ENCODE assay signal across 8 mouse cellular contexts in the genomic region with DNA sequence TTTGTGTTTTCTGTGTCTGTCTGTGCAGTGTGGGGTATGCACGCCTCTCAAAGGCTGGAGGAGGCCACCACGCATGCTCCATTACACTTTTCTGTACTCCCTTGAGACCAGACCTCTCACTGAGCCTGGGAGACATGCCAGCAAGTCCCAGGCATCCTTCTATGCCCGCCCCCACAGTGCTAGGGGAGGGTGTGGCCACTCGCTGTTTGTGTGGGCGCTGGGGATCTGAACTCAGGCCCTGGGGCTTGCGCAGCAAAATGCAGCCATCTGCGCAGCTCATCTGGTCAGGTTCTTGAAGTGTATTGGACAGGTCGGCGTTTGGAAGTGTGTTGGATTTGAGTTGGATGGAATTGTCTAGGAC. TPM values are rescaled to one million over a fixed set of nuclear protein-coding genes. Genes with fewer than 3 reads are reported as not detected.
A peak's percentile ranks its signal among the peaks of the same experiment; 100 is the strongest.
DNase-seq lines count a peak whose midpoint lies in the region; ATAC-seq lines count a peak whose summit lies in the region.

No protein-coding gene starts in this region.

- H3K4me2 ChIP-seq in midbrain, embryonic 14.5 days (ENCODE audit: low read length) = peak overlapping the region; percentile 89

- ATAC-seq in midbrain, embryonic 14.5 days (ENCODE audit: low FRiP score, low TSS enrichment) = no peak

- 86% methylated on average over 9 of the region's 9 CpGs for WGBS in midbrain, embryonic 14.5 days

- intact Hi-C loops in heart, postnatal 10 days (cut with DNase I) = no loop called here

- no peak overlapping the region for H3K4me3 ChIP-seq in midbrain, embryonic 14.5 days (replicated peaks; ENCODE audit: low read depth, low read length)

- H3K9me3 ChIP-seq in midbrain, embryonic 14.5 days (ENCODE audit: control insufficient read depth, low read length) = no peaks in the 10 kb centered on the region

- peak overlapping the region; percentile 23; the same call in 1 of the 2 replicates for H3K9ac ChIP-seq in midbrain, embryonic 14.5 days (replicated peaks; ENCODE audit: low read length)

- H3K4me1 ChIP-seq in midbrain, embryonic 14.5 days (ENCODE audit: control insufficient read depth, insufficient read depth, low read length) = peaks cover 65% of the 10 kb centered on the region

- H3K27me3 ChIP-seq in midbrain, embryonic 14.5 days (ENCODE audit: control insufficient read depth, insufficient read depth, low read length) = no peaks in the 10 kb centered on the region

- no peak overlapping the region for H3K27ac ChIP-seq in midbrain, embryonic 14.5 days (replicated peaks; ENCODE audit: low read depth, low read length)

- no peaks in the 10 kb centered on the region for H3K36me3 ChIP-seq in midbrain, embryonic 14.5 days (ENCODE audit: control insufficient read depth, insufficient read depth, low read length)

- peak; percentile 58 for DNase-seq in adrenal gland, adult 2 months
- DNase-seq in adrenal gland, postnatal 4 days (ENCODE audit: low spot score in 2 of 2) = no peak
- DNase-seq in urinary bladder, postnatal 14 days (ENCODE audit: low spot score) = peak; percentile 60
- DNase-seq in urinary bladder, adult 18-20 months (ENCODE audit: low spot score in 2 of 2) = no peak
- DNase-seq in heart, postnatal 10 days = peak; percentile 68 to 72
- peak; percentile 70 to 74 for DNase-seq in layer of hippocampus, adult 8-10 months (ENCODE audit: low spot score in 2 of 2)
- DNase-seq in midbrain, embryonic 14.5 days = no peak
- DNase-seq in thymus, postnatal 36 days = peak; percentile 49 to 63

RNA-seq across cellular contexts. Expression of a gene that starts 2.5 kb away (rescaled TPM):
- total RNA-seq in adrenal gland, adult 2 months (2021) = 1,000 to 10,000 TPM; 1,081 to 1,299 TPM
- polyA plus RNA-seq in adrenal gland, adult 2 months (2012; rRNA removed) = 1,236 and 1,342 TPM in 2 replicates
- 100 to 1,000 TPM; 671 to 696 TPM for total RNA-seq in adrenal gland, postnatal 4 days (2021)
- 100 to 1,000 TPM; 806 to 812 TPM for total RNA-seq in heart, postnatal 10 days (2021)
- total RNA-seq in layer of hippocampus, adult 8-10 months (2022) = 1,000 to 10,000 TPM; 1,389 to 1,663 (median 1,484) TPM
- polyA plus RNA-seq in midbrain, embryonic 14.5 days (2014; fragmentation: Nextera tagmentation; extraction: Ambion mirVana) = 129 and 260 TPM in 2 replicates

Comparison
In these comparisons a context has a peak if more than half of its experiments do, and no peak if none do; other contexts are left out.
1. DNase-seq: peak in adrenal gland, adult 2 months (single experiment), urinary bladder, postnatal 14 days (single experiment), heart, postnatal 10 days (2 of 2), layer of hippocampus, adult 8-10 months (2 of 2) and thymus, postnatal 36 days (2 of 2); none in adrenal gland, postnatal 4 days (0 of 2), urinary bladder, adult 18-20 months (0 of 2) and midbrain, embryonic 14.5 days (single experiment).